Mouse (Mus musculus) testis, adult 2 months (tissue): Measurements from ENCODE around the gene Aldh3a2.

ENCODE experiments used
- CTCF ChIP-seq: fragments of 200-500 bp; IDR thresholded peaks from 2 replicates; pipeline ENCODE4 v1.5.1; 2012; ENCODE audit warnings: low read depth, mild to moderate bottlenecking, inconsistent platforms, low read length, moderate library complexity; ENCODE audit not compliant: control insufficient read depth, insufficient read depth, insufficient replicate concordance
- POLR2A ChIP-seq: fragments of 200-500 bp; IDR thresholded peaks from 2 replicates; pipeline ENCODE4 v1.6.1; 2012; ENCODE audit warnings: low read depth, mild to moderate bottlenecking, inconsistent platforms, low read length, moderate library complexity; ENCODE audit not compliant: control insufficient read depth

DNA sequence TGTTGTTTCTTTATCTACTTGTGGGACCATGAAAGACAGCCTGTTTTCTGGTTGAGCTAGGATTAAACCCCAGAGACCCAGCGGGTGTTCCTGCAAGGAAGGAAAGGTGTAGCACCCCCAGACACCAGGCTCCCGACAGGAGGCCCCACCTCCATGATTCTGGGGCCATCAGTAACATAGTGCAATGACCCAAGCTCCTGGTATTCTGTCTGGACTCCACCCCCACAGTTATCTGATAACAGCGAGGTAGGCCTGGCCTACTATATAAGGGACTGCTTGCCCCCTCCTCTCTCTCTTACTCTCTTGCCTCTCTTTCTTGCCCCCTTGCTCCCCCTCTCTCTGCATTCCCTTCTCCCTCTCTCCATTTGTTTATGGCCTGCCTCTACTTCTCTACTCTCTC is 32.9 kb upstream of the Aldh3a2 start:
- TF ChIP-seq CTCF: no peak
- no peak for TF ChIP-seq POLR2A
